Mouse (Mus musculus) embryonic fibroblast, embryonic 13.5 days (primary cell): ENCODE measurements at regions not wholly inside any gene's neighbourhood (a gene's known extent, or its start where the extent isn't known, plus 50 kb on each side); places are given as distances from the start of the nearest gene placed in this dataset.

Experiments used
- H3K27ac ChIP-seq: 2 replicates; pipeline ENCODE4 v1.5.1; 2012; ENCODE audit warnings: low read length, control low read depth, inconsistent platforms; ENCODE audit not compliant: insufficient read depth
- H3K4me1 ChIP-seq: 2 replicates; pipeline ENCODE4 v1.6.1; 2011; ENCODE audit warnings: low read length; ENCODE audit not compliant: control insufficient read depth, insufficient read depth
- H3K4me3 ChIP-seq: 2 replicates; pipeline ENCODE4 v1.5.1; 2011; ENCODE audit warnings: mild to moderate bottlenecking, control low read depth, low read length; ENCODE audit not compliant: insufficient read depth
- CTCF ChIP-seq: IDR thresholded peaks from 2 replicates; pipeline ENCODE4 v1.5.1; 2011; ENCODE audit warnings: mild to moderate bottlenecking, control low read depth, low read length, moderate library complexity, borderline replicate concordance; ENCODE audit not compliant: insufficient read depth
- POLR2A ChIP-seq: IDR thresholded peaks from 2 replicates; pipeline ENCODE4 v1.6.1; 2011; ENCODE audit warnings: low read depth, mild to moderate bottlenecking, control low read depth, low read length, moderate library complexity

DNA sequence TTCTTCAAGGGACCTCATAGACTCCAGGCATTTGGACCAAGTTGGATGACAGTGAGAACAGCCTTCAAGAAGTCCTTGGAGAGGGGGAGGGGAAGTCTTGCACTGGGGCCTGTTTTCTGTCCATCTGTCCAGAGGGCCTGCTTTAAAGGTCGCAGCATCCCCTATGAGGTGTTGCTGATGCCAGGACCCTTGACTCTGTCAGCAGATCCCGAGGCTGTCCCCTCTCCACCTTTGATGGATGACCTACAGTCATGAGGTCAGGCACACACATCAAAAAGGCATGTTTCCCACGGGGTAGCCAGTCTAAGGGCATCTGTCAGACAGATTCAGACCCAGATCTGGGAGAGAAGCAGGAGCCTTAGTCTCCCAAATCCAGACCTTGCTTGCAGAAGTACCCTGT is 183.4 kb upstream of the Gli2 start:
- TF ChIP-seq POLR2A (no peak), CTCF (no peak)
- Histone ChIP-seq H3K4me1 (no peaks in the 10 kb centered on the region), H3K4me3 (no peak overlapping the region), H3K27ac (no peak overlapping the region)

DNA sequence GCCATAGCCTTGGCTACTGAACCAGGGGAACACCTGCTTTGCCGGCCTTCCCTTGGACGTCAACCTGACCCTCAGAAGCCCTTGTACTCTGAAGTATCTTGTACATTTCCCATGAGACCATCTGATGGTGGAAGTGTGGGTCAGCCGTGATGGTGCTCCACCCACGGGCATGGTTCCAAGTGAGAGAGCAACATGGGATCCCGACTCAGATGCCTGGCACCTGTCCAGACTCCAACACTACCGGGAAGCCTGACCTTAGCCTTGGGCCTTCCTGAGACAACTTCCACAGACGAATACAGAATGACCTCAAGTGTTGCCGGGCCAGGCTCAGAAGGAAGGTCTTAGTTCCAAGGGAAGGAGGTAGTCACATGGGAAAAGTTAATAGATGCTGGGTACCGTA is 181.0 kb upstream of the Gli2 start:
- TF ChIP-seq CTCF = no peak
- Histone ChIP-seq H3K27ac (no peak overlapping the region), H3K4me3 (no peak overlapping the region), H3K4me1 (no peaks in the 10 kb centered on the region)

DNA sequence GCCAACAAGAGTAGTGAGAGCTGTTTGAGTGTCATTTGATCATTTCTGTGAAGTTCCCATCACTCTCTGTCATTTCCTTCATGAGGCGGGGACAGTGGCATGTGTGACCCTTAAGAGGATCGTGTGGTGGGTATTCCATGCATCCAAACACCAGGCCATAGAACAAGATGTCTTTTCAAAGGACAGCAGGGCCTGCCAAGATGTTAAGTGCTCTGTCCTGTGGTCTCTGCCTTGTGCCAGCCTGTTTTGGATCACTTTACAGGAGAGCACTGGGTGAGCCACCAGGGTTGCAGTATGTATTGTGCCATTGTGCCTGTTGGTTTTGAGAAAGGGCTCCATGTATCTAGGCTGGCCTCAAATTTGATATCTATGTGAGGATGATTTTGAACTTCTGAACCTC is 173.6 kb upstream of the Gli2 start:
- Histone ChIP-seq H3K4me3 (no peak overlapping the region), H3K27ac (no peak overlapping the region), H3K4me1 (no peaks in the 10 kb centered on the region)
- TF ChIP-seq POLR2A (no peak), CTCF (no peak)

DNA sequence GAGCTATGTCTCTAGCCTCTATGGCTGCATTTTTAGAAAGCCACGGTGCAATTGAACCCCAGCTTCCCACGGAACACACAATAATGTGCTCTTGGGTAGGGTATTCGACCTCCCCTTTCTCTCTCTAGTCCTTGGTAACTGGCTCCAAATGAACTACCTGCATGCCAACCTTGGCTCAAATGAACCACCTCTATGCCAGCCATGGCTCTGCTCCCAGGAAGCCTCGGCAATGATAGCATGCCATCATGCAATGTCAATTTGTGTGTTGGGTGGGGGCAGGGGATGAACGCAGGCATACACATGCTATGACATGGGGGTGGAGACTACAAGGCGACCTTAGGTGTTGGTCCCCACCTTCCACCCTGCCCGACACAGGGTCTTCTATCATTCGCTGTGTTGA is 170.5 kb upstream of the Gli2 start:
- Histone ChIP-seq H3K4me1 (no peaks in the 10 kb centered on the region), H3K27ac (no peak overlapping the region), H3K4me3 (no peak overlapping the region)
- TF ChIP-seq CTCF (no peak), POLR2A (no peak)

DNA sequence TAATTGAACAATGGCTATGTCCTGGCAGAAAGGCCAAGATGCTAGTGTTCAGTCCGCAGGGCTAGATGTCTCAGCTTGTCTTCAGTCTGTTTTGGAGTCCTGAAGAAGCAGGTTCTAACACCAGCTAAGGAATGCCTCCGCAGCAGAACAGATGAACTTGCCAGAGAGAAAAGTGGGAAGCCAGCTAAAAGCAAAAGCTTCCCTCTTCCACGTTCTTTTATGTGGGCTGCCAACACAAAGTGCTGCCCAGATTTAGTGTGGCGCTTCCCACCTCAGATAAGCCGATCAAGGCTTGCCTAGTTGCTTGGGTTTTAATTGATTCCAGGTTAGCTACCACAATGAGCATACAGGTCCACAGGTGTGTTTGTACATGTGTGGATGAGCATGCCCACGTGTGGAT is 168.5 kb upstream of the Gli2 start:
- Histone ChIP-seq H3K4me3 (no peak overlapping the region), H3K27ac (no peak overlapping the region), H3K4me1 (peaks cover 9% of the 10 kb centered on the region)
- TF ChIP-seq CTCF = no peak
- TF ChIP-seq POLR2A = no peak

DNA sequence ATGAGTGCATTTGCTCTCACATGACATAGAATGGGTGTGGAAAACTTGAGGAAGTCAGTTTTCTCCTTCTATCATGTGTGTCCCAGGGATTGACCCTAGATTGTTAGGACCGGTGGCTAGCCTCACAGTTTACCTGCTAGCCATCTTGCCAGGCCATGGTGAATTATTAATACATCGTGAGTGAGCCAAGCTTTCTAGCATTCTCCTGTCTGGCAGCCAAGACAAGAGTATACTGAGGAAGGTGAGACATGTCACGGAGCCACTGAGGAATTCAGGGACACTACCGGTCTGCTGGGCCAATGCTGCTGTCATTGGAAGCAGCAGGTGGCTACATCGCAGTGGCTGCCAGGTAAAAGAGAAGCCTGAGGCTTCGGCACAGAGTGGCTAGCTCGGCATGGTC is 167.6 kb upstream of the Gli2 start:
- TF ChIP-seq CTCF = no peak
- TF ChIP-seq POLR2A = no peak
- peaks cover 13% of the 10 kb centered on the region for H3K4me1 ChIP-seq
- H3K27ac ChIP-seq = no peak overlapping the region
- H3K4me3 ChIP-seq = no peak overlapping the region

DNA sequence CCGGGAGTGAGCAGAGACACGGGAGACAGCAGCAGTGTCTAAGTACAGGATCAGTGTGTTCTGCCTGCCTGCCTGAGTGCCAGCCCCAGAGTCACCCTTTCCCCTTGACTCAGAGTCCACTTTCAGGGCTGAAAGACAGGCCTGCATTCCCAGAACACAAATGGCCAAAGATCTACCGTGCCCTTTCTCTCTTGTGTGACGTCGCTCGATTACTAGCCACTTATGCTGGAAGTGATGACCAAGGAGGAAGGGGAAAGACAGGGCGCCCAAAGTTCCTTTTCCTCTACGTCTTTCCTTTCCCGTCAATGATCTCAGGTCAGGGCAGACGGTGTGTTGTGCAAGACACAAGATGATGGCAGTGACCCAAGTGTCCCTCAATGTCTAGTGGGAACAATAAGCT is 166.4 kb upstream of the Gli2 start:
- TF ChIP-seq CTCF (no peak), POLR2A (no peak)
- H3K4me3 ChIP-seq = no peak overlapping the region
- H3K27ac ChIP-seq = no peak overlapping the region
- H3K4me1 ChIP-seq = peaks cover 13% of the 10 kb centered on the region

DNA sequence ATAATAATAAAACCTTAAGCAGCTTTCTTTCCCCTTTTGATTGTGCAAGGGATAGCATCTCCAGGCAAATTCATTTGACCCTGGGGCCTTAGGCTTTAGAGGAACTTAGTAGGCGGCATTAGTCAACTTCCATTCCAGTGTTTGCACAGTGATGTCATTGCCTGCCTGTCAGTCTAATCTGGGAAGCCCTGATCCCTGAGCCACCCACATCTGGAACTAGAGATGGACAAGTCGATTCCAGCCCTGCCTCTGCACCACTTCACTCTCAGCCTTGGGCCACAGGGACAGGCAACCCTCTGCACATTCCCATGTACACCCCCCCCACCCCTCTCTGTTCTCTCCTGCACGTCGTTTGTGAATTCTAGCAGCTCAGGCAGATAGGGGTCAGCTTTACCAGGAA is 164.0 kb upstream of the Gli2 start:
- Histone ChIP-seq H3K4me1 (peaks cover 13% of the 10 kb centered on the region), H3K27ac (no peak overlapping the region; the same call in 1 of the 2 replicates), H3K4me3 (no peak overlapping the region)
- TF ChIP-seq POLR2A (no peak), CTCF (no peak)

DNA sequence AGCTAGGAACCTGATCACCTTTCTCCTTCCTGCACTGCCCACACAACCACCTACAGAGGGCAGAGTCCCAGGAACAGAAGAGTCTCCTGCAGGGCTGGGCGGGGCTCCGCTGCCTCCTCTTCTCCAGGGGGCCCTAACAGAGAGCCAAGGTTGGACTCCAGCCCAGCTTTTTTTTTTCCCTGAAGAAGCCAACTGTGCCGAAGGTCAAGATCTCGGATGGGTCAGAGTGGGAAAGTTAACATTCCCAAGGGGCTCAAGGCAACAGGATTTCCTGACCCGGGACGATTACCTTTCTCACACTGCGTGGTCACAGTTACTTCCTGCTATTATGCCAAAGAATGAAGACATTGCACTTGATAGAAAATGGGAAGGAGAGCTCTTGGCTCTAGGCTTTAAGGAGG is 156.2 kb upstream of the Gli2 start:
- Histone ChIP-seq H3K27ac (no peak overlapping the region), H3K4me3 (no peak overlapping the region), H3K4me1 (no peaks in the 10 kb centered on the region)
- no peak for TF ChIP-seq CTCF
- no peak for TF ChIP-seq POLR2A

DNA sequence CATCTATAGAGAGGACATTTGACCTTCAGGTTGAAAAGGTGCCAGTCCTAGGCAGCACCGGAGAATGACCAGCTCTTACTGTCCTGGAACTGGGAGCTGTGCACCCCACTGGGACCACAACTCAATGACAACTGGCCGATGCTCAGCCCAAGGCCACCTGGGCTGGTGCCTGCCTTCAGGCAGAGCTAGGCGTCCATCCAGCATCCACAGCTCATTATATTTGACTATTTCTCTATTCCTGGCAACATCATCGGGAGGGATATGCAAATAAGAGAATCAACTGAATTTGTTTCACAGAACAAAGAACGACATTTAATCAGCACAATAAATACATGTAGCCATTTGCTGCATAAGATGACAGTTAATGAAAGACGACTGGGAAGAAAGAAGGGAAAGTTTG is 149.0 kb upstream of the Gli2 start:
- no peak overlapping the region for H3K27ac ChIP-seq

DNA sequence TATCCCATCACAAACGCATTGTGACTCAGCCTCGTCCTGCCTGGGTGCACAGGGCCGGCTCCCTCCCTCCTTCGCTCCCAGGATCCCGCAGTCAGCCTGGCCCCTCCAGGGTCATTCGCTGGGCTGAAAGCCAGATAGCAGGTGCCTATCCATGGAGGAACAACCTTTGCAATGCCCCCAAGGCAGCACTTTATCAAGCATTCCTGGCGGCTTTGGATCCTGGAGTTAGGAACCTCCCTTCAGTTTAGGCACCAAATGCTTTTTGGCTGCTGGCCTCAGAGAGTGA is 143.9 kb upstream of the Gli2 start:
- Histone ChIP-seq H3K4me3 (no peak overlapping the region), H3K27ac (no peak overlapping the region), H3K4me1 (peaks cover 2% of the 10 kb centered on the region; the same call in 1 of the 2 replicates)
- TF ChIP-seq POLR2A (no peak), CTCF (no peak)

More for the DNA sequence above, 149.0 kb upstream of the Gli2 start:
- TF ChIP-seq POLR2A (no peak), CTCF (no peak)
- Histone ChIP-seq H3K4me1 (no peaks in the 10 kb centered on the region), H3K4me3 (no peak overlapping the region)
